Mouse (Mus musculus) heart, adult 18-20 months (tissue): ENCODE results near the gene C2cd3. TPM values are rescaled to one million over a fixed set of nuclear protein-coding genes. Genes with fewer than 3 reads are reported as not detected.

Experiments
- DNase-seq, 2 experiments: peaks; one replicate each; pipeline ENCODE4 v3.0.0; 2021 to 2022; ENCODE audit warnings: mixed read lengths in 1 of 2
- long read RNA-seq, 2 experiments: library from polyadenylated mRNA; stranded (forward); transcript quantifications; one replicate each; pipeline ENCODE4 v2.0.0; 2021
- total RNA-seq, 2 experiments: library from RNA; stranded (reverse); gene quantifications; 2 replicates each; pipeline ENCODE4 v1.2.3; 2021

The C2cd3 gene
- total RNA-seq: 10 to 100 TPM in 1 of 2 experiments, 1 to 10 TPM in 1; 7.4 to 10.6 TPM
- long read RNA-seq, experiment 1, partial matches to known transcripts: 2 of 2 reads
- long read RNA-seq, experiment 1, other reads (novel, unspliced or antisense): 0 of 2 reads
- long read RNA-seq, experiment 2, partial matches to known transcripts: 2 of 2 reads
- long read RNA-seq, experiment 2, other reads (novel, unspliced or antisense): 0 of 2 reads

GRCm38 (mm10) chr7:100371495-100372451 lies at the start of gene C2cd3, which contains the start of gene Ppme1:
C2cd3 (plus strand) TSS chr7:100372233.
Ppme1 (minus strand) TSS chr7:100372307.
- peak; percentile 99 to 100 for DNase-seq

- no peak for DNase-seq
Observed at GRCm38 (mm10) chr7:100323721-100324120, 48.3 kb upstream of the C2cd3 start.

- DNase-seq: peak in 1 of 2 experiments; percentile 59
Observed at GRCm38 (mm10) chr7:100325482-100325881, 46.6 kb upstream of the C2cd3 start.

- DNase-seq: no peak
Observed at GRCm38 (mm10) chr7:100327514-100327913, 44.5 kb upstream of the C2cd3 start.

GRCm38 (mm10) chr7:100328636-100329035 lies 43.4 kb upstream of the C2cd3 start:
- DNase-seq: no peak

- DNase-seq: no peak
Observed at GRCm38 (mm10) chr7:100331269-100331668, 40.8 kb upstream of the C2cd3 start.

- no peak for DNase-seq
Observed at GRCm38 (mm10) chr7:100335921-100336320, 36.1 kb upstream of the C2cd3 start.

GRCm38 (mm10) chr7:100354984-100355383 lies 17.0 kb upstream of the C2cd3 start:
- DNase-seq: peak; percentile 21 to 41

- DNase-seq: no peak
Observed at GRCm38 (mm10) chr7:100356324-100356723, 15.7 kb upstream of the C2cd3 start.

- no peak for DNase-seq
Observed at GRCm38 (mm10) chr7:100356768-100357167, 15.3 kb upstream of the C2cd3 start.

- no peak for DNase-seq
Observed at GRCm38 (mm10) chr7:100357856-100358255, 14.2 kb upstream of the C2cd3 start.

GRCm38 (mm10) chr7:100363162-100363561 lies 8.9 kb upstream of the C2cd3 start:
- DNase-seq: no peak

GRCm38 (mm10) chr7:100364888-100365287 lies 7.1 kb upstream of the C2cd3 start:
- DNase-seq: no peak

GRCm38 (mm10) chr7:100372452-100372980 lies 483 bp downstream of the C2cd3 start:
- no peak for DNase-seq

GRCm38 (mm10) chr7:100378257-100378656 lies 6.2 kb downstream of the C2cd3 start:
- no peak for DNase-seq

- DNase-seq: no peak
Observed at GRCm38 (mm10) chr7:100381161-100381560, 9.1 kb downstream of the C2cd3 start.

- DNase-seq: no peak
Observed at GRCm38 (mm10) chr7:100383207-100383606, 11.2 kb downstream of the C2cd3 start.

- DNase-seq: no peak
Observed at GRCm38 (mm10) chr7:100388174-100388573, 16.1 kb downstream of the C2cd3 start.

- DNase-seq: no peak
Observed at GRCm38 (mm10) chr7:100390166-100390565, 18.1 kb downstream of the C2cd3 start.

- no peak for DNase-seq
Observed at GRCm38 (mm10) chr7:100392265-100392664, 20.2 kb downstream of the C2cd3 start.

- DNase-seq: peak; percentile 45 to 47
Observed at GRCm38 (mm10) chr7:100399231-100399913, 27.3 kb downstream of the C2cd3 start.

- no peak for DNase-seq
Observed at GRCm38 (mm10) chr7:100400899-100401539, 29.0 kb downstream of the C2cd3 start.
